Mouse (Mus musculus) kidney, adult 18-20 months (tissue): ENCODE data around the gene Tnnc2.

Experiments used
- DNase-seq: peaks from one replicate; pipeline ENCODE4 v3.0.0; 2021

The Tnnc2 gene

DNA sequence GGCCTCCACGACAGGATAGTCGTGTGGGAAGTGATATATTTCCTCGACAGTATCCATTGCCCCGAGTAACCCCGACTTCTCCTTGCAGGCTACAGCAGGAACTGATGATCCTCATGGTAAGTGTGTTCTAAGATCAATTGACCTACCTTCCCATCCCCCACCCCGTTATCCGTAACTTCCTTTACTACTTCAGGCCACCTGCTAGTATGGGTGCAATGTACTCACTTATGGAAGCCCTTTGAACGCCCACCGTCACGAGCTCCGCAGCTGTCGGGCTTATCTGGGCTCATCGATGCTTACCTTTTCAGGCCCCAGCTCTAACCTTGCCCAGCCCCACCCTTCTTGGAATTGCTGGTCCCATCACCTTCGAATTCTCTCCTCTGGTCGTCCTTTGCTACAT, 9.5 kb downstream of the Tnnc2 start:
- no peak for DNase-seq

GRCm38 (mm10) chr2:164769258-164770037, 10.3 kb downstream of the Tnnc2 start, which contains the start of gene Ube2c:
Gene Ube2c, plus strand, starts transcription at chr2:164769898.
- peak; percentile 98 for DNase-seq

GRCm38 (mm10) chr2:164767812-164768540, 11.8 kb downstream of the Tnnc2 start:
- peak; percentile 25 for DNase-seq

DNA sequence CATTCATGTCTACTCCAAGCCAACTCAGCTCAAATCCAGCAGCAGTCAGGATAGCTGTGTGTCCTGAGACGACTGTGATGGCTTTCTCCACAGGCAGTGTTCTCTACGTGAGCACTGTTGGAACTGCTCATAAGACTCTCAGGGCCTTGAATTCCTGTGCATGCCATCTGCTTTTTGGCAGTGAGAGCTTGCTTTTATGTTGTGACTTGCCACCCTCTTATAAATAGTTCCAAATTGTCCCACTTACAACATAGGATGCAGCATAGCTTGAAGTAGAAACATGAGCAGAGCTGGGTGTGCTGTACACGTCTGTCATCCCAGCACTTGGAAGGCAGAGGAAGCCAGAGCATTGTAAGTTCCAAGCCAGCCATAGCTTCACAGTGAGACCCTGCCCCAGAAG, 13.9 kb downstream of the Tnnc2 start:
- no peak for DNase-seq

GRCm38 (mm10) chr2:164762593-164762992, 17.2 kb downstream of the Tnnc2 start:
- no peak for DNase-seq

- no peak for DNase-seq
Measured at GRCm38 (mm10) chr2:164761971-164762370, 17.8 kb downstream of the Tnnc2 start.

- DNase-seq, result no peak
Measured at GRCm38 (mm10) chr2:164761502-164761901, 18.3 kb downstream of the Tnnc2 start.

DNA sequence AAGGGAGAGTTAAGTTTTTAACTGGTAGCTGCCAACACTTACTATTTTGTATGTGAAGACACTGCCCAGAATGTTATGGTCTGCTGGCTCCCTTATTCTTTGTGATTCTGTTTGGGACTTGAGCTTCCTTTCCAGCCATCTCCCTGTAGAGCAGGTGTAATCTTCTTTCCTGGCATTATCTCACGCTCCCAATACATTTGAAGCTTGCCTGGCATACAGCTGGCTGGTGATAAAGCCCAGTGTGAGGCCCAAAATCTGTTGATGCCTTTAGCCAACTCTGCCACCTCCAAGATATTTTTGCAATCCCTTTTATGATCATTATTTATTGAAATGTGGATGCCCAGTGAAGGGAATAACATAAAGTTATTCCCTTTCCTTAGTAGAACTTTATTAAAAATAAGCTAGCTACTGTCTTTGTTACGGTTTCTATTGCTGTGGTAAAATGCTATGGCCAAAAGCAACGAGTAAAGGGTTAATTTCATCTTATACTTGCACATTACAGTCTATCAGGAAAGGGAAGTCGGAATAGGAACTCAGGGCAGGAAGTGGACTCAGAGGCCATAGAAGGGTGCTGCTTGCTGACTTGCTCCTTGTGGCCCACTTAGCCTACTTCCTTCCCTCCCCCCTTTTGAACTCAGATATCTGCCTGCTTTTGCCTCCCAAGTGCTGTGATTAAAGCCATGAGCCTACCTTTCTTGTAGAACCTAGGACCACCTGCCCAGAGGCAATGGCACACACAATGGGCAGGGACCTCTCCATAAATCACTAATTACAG, 19.5 kb downstream of the Tnnc2 start:
- no peak for DNase-seq

DNA sequence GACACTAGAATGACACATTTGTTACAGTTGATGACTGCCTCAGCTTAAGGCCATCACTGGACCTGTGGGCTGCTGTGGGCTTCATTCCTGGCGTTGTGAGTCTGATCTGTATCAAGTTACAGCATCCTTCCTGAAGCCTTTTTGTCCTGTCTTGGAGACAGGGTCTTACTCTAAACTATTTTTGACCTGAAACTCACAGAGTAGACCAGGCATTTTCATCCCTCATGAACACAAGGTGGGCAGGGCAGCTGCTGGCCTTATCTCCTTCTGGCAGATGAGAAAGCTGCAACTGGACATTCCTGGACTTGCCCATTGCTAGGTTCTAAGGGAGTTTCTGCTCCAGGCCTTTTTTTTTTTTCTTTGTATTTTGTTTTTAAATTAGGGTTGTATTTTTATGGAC, 21.1 kb downstream of the Tnnc2 start:
- no peak for DNase-seq

DNA sequence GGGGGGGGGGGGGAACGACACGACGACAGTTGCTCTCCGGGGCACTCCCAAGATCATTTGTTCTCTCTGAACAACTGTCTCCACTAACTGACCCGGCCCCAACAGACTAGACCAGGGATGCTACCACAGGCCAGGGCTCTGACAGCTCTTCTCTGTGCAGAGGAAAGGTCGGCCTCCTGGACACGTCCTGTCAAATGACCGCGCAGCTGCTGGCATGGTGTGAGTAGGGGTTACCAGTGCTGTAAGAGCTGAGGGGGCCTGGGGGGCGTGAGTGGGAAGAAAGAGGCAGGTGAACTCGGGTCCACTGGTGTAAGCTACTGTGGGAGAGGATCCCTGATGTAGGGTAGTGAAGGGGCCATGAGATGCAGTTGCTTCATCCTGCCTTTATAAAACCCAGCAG, 21.9 kb downstream of the Tnnc2 start:
- DNase-seq, result no peak

DNA sequence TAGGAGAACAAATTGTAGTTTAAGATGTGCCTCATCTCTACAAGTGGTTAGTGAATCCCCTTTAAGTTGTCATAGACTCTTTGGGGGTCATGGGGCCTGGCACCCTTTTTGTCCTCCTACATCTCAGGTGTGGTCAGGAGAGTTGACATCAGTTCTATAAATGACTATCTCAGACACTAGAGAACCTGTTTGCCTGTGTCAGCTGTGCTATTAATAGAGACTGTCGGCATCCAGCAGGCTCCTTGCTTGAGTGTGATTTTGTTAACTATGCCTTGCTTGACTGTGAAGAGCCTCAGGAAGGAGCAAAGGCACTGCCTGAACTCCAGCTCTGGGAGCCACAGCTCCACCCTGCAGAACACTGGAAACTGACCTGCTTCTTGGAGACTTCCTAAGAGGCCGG, 25.0 kb downstream of the Tnnc2 start:
- no peak for DNase-seq

- DNase-seq, result no peak
Measured at GRCm38 (mm10) chr2:164754105-164754504, 25.7 kb downstream of the Tnnc2 start.

DNA sequence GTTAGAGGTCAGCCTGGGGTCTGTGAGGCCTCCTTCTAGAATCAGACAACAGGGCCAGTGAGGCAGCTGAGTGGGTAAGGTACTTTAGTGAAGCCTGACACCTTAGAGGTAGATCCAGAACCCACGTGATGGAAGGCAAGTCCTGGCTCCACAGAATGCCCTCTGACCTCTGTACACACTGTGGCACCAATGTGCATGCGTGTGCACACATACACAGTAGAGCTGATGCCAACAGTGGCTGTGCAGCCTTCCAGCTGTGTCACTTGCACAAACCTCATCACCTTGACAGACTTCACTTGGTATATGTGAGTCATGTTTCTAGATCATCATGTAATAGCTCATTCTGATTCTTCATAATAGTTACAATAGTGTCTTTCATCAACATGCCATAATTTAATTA, 27.3 kb downstream of the Tnnc2 start:
- DNase-seq, result no peak

- DNase-seq, result no peak
Measured at GRCm38 (mm10) chr2:164748991-164749390, 30.8 kb downstream of the Tnnc2 start.

DNA sequence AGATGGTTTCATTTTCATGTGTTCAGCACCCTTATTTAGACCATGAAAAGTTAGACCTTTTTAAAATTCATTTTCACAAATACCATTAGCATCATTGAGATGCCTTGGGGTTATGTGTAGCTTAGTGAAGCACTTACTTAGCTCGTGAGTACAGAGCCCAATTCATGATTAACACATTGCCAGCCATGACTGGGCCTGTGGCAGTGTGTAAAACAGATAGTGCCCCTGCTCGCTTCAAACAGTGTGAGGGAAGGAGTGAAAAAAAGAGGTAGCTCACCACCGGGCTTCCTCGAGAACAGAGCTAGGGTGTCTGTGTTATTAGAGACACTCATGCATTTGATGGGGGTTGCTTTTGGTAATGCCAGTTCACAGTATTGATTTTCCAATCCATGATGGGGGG, 31.6 kb downstream of the Tnnc2 start:
- no peak for DNase-seq

GRCm38 (mm10) chr2:164746693-164747092, 33.1 kb downstream of the Tnnc2 start:
- DNase-seq, result no peak

DNA sequence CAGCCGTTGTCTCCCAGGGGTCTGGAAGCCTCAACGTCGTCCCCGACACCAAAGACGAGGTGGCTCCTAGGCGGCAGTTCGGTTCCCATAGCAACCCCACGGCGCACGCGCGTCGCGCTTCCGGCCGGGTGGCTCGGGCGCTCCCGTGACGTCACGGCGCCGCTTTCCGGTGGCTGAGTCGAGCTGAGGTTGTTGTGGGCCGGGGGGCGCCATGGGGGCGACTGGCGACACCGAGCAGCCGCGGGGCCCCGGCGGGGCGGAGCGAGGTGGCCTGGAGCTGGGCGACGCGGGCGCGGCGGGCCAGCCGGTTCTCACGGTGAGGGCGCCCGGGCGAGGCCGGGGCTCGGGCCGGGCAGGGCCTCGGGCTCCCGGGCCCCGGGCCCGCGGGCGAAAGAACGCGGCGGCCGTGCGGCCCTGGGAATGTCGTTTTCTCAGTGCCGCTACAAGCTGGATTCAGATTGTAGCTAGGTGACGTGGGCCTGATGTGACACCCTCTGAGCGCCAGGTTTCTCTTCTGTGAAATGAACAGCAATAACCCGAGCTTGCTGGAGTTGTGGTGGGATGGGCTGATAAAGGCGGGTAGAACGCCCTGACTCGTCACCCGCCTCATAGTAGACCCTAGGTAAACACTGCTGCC, 33.8 kb downstream of the Tnnc2 start, which contains the start of the genes Wfdc3 and Dnttip1:
Gene Wfdc3 (minus strand): TSS at position 89 of the 637 bp plus-strand sequence.
Gene Dnttip1 (plus strand): TSS at position 141 of the 637 bp plus-strand sequence.
- DNase-seq, result peak; percentile 95

DNA sequence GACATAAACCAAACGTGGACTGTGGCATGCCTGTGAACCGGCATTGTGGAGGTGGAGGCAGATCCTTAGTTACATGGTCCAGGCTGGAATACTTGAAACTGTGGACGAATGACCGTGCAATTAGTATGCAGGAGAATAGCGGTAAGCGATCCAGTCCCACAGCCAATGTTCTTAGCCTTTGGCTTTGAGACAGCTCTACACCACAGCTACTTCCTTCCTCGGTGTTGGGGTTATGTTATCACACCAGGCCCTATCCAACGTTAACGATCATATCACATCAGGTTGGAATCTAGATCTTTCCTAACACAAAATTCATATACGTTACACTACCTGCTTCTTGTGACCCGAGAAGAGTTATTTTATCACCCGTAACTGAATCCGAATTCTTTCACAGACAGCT, 34.8 kb downstream of the Tnnc2 start:
- DNase-seq, result no peak

DNA sequence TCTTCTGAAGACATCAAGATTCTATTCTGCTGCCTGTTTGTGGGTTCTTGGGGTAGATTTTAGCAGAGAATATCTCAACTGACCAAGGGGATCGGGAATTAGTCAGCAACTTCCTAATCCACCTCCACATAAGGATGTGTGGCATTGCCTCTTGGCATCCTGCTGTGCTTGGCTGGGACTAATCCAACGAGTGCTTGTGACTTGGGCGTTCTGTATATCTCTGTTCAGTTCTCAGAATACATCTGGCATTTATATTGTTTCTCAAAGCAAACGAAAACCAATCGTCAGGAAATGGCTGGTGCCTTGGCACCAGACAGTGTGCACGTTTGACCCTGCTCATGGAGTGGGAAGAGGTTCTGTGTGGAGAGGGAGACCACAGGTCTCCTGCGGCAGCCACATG, 39.9 kb downstream of the Tnnc2 start:
- DNase-seq, result no peak

DNA sequence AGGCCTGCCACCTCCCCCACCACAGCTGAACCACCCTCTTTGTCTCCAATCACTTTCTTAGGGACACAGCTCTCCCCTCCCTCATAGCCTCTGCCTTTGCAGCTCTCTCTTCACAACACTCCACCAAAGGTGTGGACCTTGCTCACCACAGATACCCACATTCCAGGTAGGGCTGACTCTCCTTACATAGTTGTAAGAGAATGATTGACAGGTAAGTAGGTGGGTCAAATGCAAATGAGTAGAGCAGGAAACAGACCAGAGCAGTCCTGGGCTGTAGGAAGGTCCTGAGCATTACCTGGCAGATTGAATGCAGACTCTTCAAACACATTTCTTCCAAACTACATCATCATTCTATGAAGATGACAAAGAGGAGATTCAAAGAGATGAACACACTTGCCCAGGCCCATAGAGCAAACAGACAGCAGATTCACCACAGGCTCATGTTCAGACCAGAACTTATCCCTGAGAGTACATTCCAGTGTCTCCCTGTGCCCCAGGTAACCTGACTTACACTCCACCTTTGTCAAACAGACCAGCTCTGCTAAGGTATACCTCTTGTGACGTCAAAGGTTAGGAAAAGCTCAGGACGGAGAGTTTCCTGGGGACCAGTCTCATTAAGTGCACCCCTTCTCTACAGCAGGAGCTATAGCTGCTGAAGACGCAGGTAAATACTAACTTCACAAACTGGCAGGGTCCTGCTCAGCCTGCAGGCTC, 42.2 kb downstream of the Tnnc2 start:
- DNase-seq, result peak; percentile 14

DNA sequence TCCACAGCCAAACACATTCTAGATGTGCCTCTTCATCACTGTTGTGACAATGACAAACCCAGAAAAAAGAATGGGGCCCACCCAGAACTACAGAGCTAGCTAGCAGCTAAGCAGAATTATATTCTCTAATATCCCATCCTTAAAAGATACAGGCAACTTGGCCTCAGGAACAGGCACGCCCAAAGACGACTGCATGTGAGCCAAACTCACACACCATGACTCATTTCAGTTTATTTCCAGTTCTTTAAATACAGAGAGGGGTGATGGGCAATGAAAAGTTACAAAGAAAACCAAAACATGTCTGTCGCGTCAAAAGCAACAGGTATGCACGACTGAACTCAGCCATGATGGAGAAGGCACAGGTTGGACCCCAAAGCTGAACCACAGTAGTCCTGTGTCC, 44.3 kb downstream of the Tnnc2 start:
- no peak for DNase-seq

DNA sequence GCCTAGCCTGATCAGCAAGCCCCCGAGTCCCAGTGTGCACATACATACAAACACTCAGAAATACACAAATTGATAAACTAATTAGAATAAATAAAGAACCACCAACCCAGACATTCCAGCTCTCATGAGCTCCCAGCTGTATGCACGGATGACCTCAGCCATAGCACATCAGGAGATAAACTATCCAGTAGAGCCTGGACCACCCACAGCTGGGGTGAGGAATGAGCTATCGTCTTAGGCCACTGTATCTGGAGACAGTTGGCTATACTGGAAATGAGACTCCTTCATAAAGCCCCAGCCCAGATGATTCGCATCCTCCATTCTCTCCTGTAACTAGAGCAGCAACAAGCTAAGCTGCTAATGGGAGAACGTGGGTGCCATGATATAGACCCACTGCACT, 44.9 kb downstream of the Tnnc2 start:
- no peak for DNase-seq
